Mouse (Mus musculus): Measurements from ENCODE around the gene Mmp17. TPM values are rescaled to one million over a fixed set of nuclear protein-coding genes. Genes with fewer than 3 reads are reported as not detected.

Gene Mmp17
- 0.20 TPM in 1 of 2 replicates, not detected in the other for polyA plus RNA-seq (2011; ENCODE audit: insufficient read depth, insufficient read length, low replicate concordance, missing spikeins)

DNA sequence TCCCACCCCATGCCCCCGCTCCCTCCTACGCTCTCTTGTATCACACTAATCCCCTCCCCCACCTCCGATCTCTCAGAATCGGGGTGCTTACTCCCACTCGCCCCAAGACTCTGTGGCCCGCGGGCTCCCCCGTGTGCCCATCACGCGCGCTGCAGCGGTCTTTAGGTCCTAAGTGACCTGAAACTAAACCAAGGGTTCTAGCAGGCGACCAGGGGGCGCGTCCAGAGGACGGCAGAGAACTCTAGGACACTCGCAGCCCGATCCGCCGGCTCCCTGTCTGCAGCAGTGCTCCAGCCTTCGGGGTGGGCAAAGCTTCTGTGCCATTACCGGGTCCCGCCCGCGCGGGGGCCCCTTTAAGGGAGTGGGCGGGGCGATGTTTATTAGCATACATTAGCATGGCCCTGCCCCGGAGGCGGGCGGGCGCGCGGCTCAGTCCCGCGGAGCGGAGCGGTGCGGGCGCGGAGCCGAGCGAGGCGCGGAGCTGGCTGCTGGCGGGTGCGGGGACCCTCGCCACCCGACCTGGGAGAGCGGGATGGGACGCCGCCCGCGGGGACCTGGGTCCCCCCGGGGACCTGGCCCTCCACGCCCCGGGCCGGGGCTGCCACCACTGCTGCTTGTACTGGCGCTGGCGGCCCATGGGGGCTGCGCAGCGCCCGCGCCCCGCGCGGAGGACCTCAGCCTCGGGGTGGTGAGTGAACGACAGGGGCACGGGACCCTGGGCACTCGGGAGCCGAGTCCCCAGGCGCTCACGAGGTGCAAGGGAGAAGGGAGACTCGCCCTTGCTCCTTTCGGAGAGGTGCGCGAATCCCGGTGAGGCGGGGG is at the start of gene Mmp17:
TSS of gene Mmp17 (plus strand) at position 409 of the 822 bp plus-strand sequence.
- Histone ChIP-seq H3K4me1 (ENCODE audit: control insufficient read depth, insufficient read depth, low read length) (0 out of 2 replicates have a peak, but pooled peaks cover 1% of the 10 kb centered on the region), H3K4me3 (replicated peaks; ENCODE audit: control insufficient read depth, low read depth, low read length) (peak within 1 kb of the TSS; percentile 73), H3K27ac (ENCODE audit: control insufficient read depth, insufficient read depth, low read depth, low read length, poor library complexity) (peak within 1 kb of the TSS; percentile 29; the same call in 1 of the 2 replicates)
- under 1% methylated on average over 80 of the region's 80 CpGs for WGBS
- TF ChIP-seq POLR2A (IDR thresholded peaks at IDR 0.05; ENCODE audit: borderline replicate concordance, control insufficient read depth, low read depth, low read length) (no peak), CTCF (IDR thresholded peaks at IDR 0.05; ENCODE audit: control insufficient read depth, insufficient read depth, low read length) (peak; percentile 64; the same call in 1 of the 2 replicates)

- Histone ChIP-seq H3K4me3 (replicated peaks; ENCODE audit: control insufficient read depth, low read depth, low read length) (no peak overlapping the region), H3K27ac (ENCODE audit: control insufficient read depth, insufficient read depth, low read depth, low read length, poor library complexity) (no peak overlapping the region), H3K4me1 (ENCODE audit: control insufficient read depth, insufficient read depth, low read length) (no peaks in the 10 kb centered on the region; the same call in 1 of the 2 replicates)
- WGBS: 88% methylated on average over 2 of the region's 2 CpGs
- TF ChIP-seq CTCF (IDR thresholded peaks at IDR 0.05; ENCODE audit: control insufficient read depth, insufficient read depth, low read length): no peak
Measured at GRCm38 (mm10) chr5:129534500-129534899, 49.5 kb upstream of the Mmp17 start.

GRCm38 (mm10) chr5:129535021-129535420 is 48.9 kb upstream of the Mmp17 start:
- Histone ChIP-seq H3K4me1 (ENCODE audit: control insufficient read depth, insufficient read depth, low read length) (no peaks in the 10 kb centered on the region; the same call in 1 of the 2 replicates), H3K4me3 (replicated peaks; ENCODE audit: control insufficient read depth, low read depth, low read length) (no peak overlapping the region), H3K27ac (ENCODE audit: control insufficient read depth, insufficient read depth, low read depth, low read length, poor library complexity) (no peak overlapping the region)
- no peak for TF ChIP-seq POLR2A (IDR thresholded peaks at IDR 0.05; ENCODE audit: borderline replicate concordance, control insufficient read depth, low read depth, low read length)
- no peak for TF ChIP-seq CTCF (IDR thresholded peaks at IDR 0.05; ENCODE audit: control insufficient read depth, insufficient read depth, low read length)
- WGBS: 70% methylated on average over 2 of the region's 2 CpGs

GRCm38 (mm10) chr5:129535431-129535830 is 48.5 kb upstream of the Mmp17 start:
- no peak for TF ChIP-seq CTCF (IDR thresholded peaks at IDR 0.05; ENCODE audit: control insufficient read depth, insufficient read depth, low read length)
- Histone ChIP-seq H3K27ac (ENCODE audit: control insufficient read depth, insufficient read depth, low read depth, low read length, poor library complexity) (no peak overlapping the region), H3K4me1 (ENCODE audit: control insufficient read depth, insufficient read depth, low read length) (no peaks in the 10 kb centered on the region; the same call in 1 of the 2 replicates), H3K4me3 (replicated peaks; ENCODE audit: control insufficient read depth, low read depth, low read length) (no peak overlapping the region)
- 91% methylated on average over 3 of the region's 3 CpGs for WGBS

DNA sequence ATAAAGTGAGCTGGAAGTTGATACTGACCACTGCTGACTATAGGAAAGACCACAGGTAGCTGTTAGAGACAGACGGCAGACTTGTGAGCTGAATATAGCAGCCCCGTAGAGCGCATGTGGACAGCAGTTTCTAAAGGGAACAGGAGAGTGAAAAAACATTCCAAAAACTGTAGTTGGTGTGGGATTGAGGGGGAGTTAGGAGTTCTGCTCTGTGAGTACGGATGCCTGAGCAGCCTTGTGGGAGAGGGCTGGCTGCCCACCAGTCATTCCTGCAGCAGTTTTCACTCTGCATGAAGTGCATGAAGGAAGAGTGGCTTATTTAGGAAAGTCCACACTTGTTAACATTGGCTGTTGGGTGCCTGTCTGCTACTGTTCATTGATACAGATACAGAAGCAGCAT is 45.1 kb upstream of the Mmp17 start:
- no peak overlapping the region for H3K4me3 ChIP-seq (replicated peaks; ENCODE audit: control insufficient read depth, low read depth, low read length)
- no peaks in the 10 kb centered on the region; the same call in 1 of the 2 replicates for H3K4me1 ChIP-seq (ENCODE audit: control insufficient read depth, insufficient read depth, low read length)
- 92% methylated on average over 4 of the region's 4 CpGs for WGBS
- TF ChIP-seq CTCF (IDR thresholded peaks at IDR 0.05; ENCODE audit: control insufficient read depth, insufficient read depth, low read length): no peak
- no peak for TF ChIP-seq POLR2A (IDR thresholded peaks at IDR 0.05; ENCODE audit: borderline replicate concordance, control insufficient read depth, low read depth, low read length)
- no peak overlapping the region for H3K27ac ChIP-seq (ENCODE audit: control insufficient read depth, insufficient read depth, low read depth, low read length, poor library complexity)

- 91% methylated on average over 3 of the region's 3 CpGs for WGBS
- no peak overlapping the region for H3K4me3 ChIP-seq (replicated peaks; ENCODE audit: control insufficient read depth, low read depth, low read length)
- H3K4me1 ChIP-seq (ENCODE audit: control insufficient read depth, insufficient read depth, low read length): no peaks in the 10 kb centered on the region; the same call in 1 of the 2 replicates
- TF ChIP-seq CTCF (IDR thresholded peaks at IDR 0.05; ENCODE audit: control insufficient read depth, insufficient read depth, low read length) (no peak), POLR2A (IDR thresholded peaks at IDR 0.05; ENCODE audit: borderline replicate concordance, control insufficient read depth, low read depth, low read length) (no peak)
- H3K27ac ChIP-seq (ENCODE audit: control insufficient read depth, insufficient read depth, low read depth, low read length, poor library complexity): no peak overlapping the region
Measured at GRCm38 (mm10) chr5:129542236-129542635, 41.7 kb upstream of the Mmp17 start.

GRCm38 (mm10) chr5:129545787-129546186 is 38.2 kb upstream of the Mmp17 start:
- Histone ChIP-seq H3K27ac (ENCODE audit: control insufficient read depth, insufficient read depth, low read depth, low read length, poor library complexity) (no peak overlapping the region), H3K4me3 (replicated peaks; ENCODE audit: control insufficient read depth, low read depth, low read length) (no peak overlapping the region), H3K4me1 (ENCODE audit: control insufficient read depth, insufficient read depth, low read length) (no peaks in the 10 kb centered on the region)
- no peak for TF ChIP-seq CTCF (IDR thresholded peaks at IDR 0.05; ENCODE audit: control insufficient read depth, insufficient read depth, low read length)
- no peak for TF ChIP-seq POLR2A (IDR thresholded peaks at IDR 0.05; ENCODE audit: borderline replicate concordance, control insufficient read depth, low read depth, low read length)
- 92% methylated on average over 9 of the region's 9 CpGs for WGBS

DNA sequence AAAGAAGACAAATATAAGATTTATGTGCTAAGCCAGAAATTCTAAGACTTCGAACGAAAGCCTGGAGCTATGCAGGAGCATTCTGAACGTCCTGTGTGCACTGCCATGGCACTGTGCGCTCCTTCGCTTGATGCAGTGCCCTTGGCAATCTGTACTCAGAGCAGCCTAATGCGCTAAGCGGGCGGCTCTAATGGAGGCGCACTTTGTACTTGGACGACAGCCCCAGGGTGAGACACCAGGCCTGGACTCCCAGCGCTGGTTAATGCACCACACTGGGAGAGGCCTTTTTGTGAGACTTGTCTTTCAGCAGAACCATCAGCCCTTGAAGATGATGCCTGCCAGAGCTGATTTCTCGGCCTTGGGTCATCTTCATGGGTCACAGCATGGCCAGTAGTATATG is 34.3 kb upstream of the Mmp17 start:
- TF ChIP-seq POLR2A (IDR thresholded peaks at IDR 0.05; ENCODE audit: borderline replicate concordance, control insufficient read depth, low read depth, low read length): no peak
- no peak for TF ChIP-seq CTCF (IDR thresholded peaks at IDR 0.05; ENCODE audit: control insufficient read depth, insufficient read depth, low read length)
- Histone ChIP-seq H3K4me3 (replicated peaks; ENCODE audit: control insufficient read depth, low read depth, low read length) (no peak overlapping the region), H3K27ac (ENCODE audit: control insufficient read depth, insufficient read depth, low read depth, low read length, poor library complexity) (no peak overlapping the region), H3K4me1 (ENCODE audit: control insufficient read depth, insufficient read depth, low read length) (no peaks in the 10 kb centered on the region)
- WGBS: 95% methylated on average over 12 of the region's 12 CpGs

Measured in bone marrow, adult 2 months (tissue).